Mouse (Mus musculus): Measurements from ENCODE around the gene Apbb1.

DNA sequence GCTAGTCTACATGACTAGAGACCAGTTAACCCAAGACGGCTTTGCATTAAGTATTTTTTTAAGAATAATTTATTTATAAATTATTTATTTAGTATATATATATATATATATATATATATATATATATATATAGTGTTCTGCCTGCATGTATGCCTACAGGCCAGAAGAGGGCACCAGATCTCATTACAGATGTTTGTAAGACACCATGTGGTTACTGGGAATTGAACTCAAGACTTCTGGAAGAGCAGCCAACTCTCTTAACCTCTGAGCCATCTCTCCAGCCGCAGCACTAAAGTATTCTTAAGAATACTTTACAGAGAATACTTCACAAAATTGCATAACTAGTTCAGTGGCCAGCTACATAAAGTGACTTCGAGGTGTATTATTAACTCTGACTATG lies 47.3 kb downstream of the Apbb1 start:
- TF ChIP-seq POLR2A (IDR thresholded peaks at IDR 0.05; ENCODE audit: insufficient read depth, low read length): no peak
- no peak for TF ChIP-seq EP300 (IDR thresholded peaks at IDR 0.05; ENCODE audit: insufficient read depth, low read depth, low read length)

Data from ES-Bruce4 (cell line).